Mouse (Mus musculus) cerebellum, adult 8-10 months (tissue): ENCODE measurements around the gene Ropn1l.

ENCODE experiments used
- DNase-seq: peaks from one replicate; pipeline ENCODE4 v3.0.0; 2022

Gene Ropn1l

GRCm38 (mm10) chr15:31404346-31404745 is 49.2 kb downstream of the Ropn1l start:
- DNase-seq = no peak

DNA sequence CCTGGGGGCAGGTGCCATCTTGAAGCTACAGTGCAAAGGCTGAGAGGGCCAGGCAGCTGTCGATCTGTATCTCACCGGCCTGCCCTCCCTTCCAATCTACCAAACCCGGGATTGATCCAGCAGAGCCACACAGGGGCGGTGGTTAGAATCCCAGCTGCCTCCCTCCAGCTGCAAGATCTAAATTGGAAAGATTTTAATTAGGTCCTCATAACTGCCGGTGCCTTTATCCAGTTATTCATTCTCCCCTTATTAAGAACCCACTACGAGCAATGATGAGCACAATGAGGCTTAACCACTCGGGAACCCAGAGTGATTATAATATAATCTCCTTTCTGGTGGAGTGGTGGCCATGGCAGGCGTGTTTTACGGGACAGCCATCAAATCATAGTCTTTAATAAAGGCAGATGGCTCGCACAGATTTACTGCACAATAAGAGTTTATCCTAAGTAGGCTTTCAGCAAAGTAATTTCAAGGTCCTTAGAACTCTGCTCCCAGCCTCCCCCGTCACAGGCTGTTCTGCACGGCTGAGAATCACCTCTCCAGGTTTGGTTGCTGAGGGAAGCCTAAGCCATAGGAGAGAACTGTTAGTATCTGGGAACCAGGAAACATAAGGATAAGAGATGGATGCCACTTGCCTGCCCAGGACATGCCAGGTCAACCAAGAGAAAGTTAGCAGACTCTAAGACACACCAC is 51.2 kb downstream of the Ropn1l start:
- no peak for DNase-seq

- DNase-seq = no peak
These were observed 52.6 kb downstream of the Ropn1l start for GRCm38 (mm10) chr15:31400974-31401373.

DNA sequence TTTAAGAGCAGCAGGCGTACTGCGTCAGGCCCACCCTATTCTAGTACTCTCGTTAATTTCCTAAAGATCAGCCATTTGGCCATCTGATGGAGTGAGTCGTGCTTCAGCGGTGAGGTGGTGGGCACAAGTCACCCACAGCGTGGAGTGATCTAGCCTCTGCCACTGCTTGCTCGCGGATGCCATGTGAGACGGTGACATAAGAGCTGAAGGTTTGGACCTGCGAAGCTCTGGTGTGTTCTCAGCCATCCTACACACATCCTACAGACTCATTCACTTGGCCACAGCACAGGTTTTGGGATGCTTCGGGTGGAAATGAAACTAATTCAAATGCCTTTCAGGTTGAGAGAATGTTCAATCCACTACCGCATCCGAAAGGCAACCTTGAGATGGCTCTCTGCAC is 54.8 kb downstream of the Ropn1l start:
- DNase-seq = no peak

- no peak for DNase-seq
These were observed 56.2 kb downstream of the Ropn1l start for GRCm38 (mm10) chr15:31397379-31397778.

GRCm38 (mm10) chr15:31396755-31397154 is 56.8 kb downstream of the Ropn1l start:
- DNase-seq = no peak

GRCm38 (mm10) chr15:31395986-31396385 is 57.6 kb downstream of the Ropn1l start:
- no peak for DNase-seq

GRCm38 (mm10) chr15:31393402-31393801 is 60.1 kb downstream of the Ropn1l start:
- DNase-seq = no peak

DNA sequence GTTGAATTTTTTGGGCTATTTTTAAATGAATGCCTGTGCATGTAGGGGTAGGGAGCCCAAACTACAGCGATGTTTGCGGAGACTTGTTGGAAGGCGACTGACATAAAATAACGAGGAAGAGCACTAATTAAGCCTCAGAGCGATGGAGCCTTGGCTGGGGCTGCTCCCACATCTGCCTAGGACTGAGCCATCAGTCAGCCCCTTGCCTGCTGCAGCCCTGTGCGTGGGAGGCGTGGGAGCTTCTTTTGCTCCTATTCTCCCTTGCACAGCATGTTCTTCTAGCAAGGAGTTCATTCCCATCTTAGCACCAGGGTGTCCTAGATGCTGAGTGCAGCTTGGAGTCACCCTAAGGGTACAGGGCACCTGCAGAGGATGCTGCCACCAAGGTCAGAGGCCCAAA is 60.8 kb downstream of the Ropn1l start:
- no peak for DNase-seq

GRCm38 (mm10) chr15:31392135-31392534 is 61.4 kb downstream of the Ropn1l start:
- no peak for DNase-seq
